Mouse (Mus musculus): ENCODE data around the gene Slc22a20.

Slc22a20 gene

GRCm38 (mm10) chr19:5986043-5986442 is at the start of gene Slc22a20:
TSS of gene Slc22a20 (minus strand) at chr19:5986143.
- no peak for DNase-seq (ENCODE audit: inconsistent ontology term)

GRCm38 (mm10) chr19:6030520-6031280 is 44.8 kb upstream of the Slc22a20 start:
- no peak for DNase-seq (ENCODE audit: inconsistent ontology term)

GRCm38 (mm10) chr19:6029426-6029825 is 43.5 kb upstream of the Slc22a20 start:
- DNase-seq (ENCODE audit: inconsistent ontology term), result no peak

- DNase-seq (ENCODE audit: inconsistent ontology term), result no peak
Observed at GRCm38 (mm10) chr19:6028991-6029390, 43.0 kb upstream of the Slc22a20 start.

- DNase-seq (ENCODE audit: inconsistent ontology term), result no peak
Observed at GRCm38 (mm10) chr19:6023930-6024329, 38.0 kb upstream of the Slc22a20 start.

- no peak for DNase-seq (ENCODE audit: inconsistent ontology term)
Observed at GRCm38 (mm10) chr19:6023059-6023458, 37.1 kb upstream of the Slc22a20 start.

GRCm38 (mm10) chr19:6020276-6020675 is 34.3 kb upstream of the Slc22a20 start:
- DNase-seq (ENCODE audit: inconsistent ontology term), result no peak

GRCm38 (mm10) chr19:6018142-6019089 is 32.5 kb upstream of the Slc22a20 start:
- DNase-seq (ENCODE audit: inconsistent ontology term), result peak; percentile 75

- no peak for DNase-seq (ENCODE audit: inconsistent ontology term)
Observed at GRCm38 (mm10) chr19:6016532-6016931, 30.6 kb upstream of the Slc22a20 start.

GRCm38 (mm10) chr19:6015511-6016315 is 29.8 kb upstream of the Slc22a20 start, which contains the start of gene Capn1:
TSS of gene Capn1 (minus strand) at chr19:6015897.
- peak; percentile 76 for DNase-seq (ENCODE audit: inconsistent ontology term)

GRCm38 (mm10) chr19:6014991-6015510 is 29.1 kb upstream of the Slc22a20 start:
- peak; percentile 82 for DNase-seq (ENCODE audit: inconsistent ontology term)

- DNase-seq (ENCODE audit: inconsistent ontology term), result no peak
Observed at GRCm38 (mm10) chr19:6013691-6014090, 27.7 kb upstream of the Slc22a20 start.

- no peak for DNase-seq (ENCODE audit: inconsistent ontology term)
Observed at GRCm38 (mm10) chr19:6009137-6009536, 23.2 kb upstream of the Slc22a20 start.

GRCm38 (mm10) chr19:6007013-6007412 is 21.1 kb upstream of the Slc22a20 start:
- DNase-seq (ENCODE audit: inconsistent ontology term), result no peak

- peak; percentile 64 for DNase-seq (ENCODE audit: inconsistent ontology term)
Observed at GRCm38 (mm10) chr19:6005541-6005940, 19.6 kb upstream of the Slc22a20 start.

- DNase-seq (ENCODE audit: inconsistent ontology term), result no peak
Observed at GRCm38 (mm10) chr19:5999969-6000368, 14.0 kb upstream of the Slc22a20 start.

GRCm38 (mm10) chr19:5998180-5998579 is 12.2 kb upstream of the Slc22a20 start:
- no peak for DNase-seq (ENCODE audit: inconsistent ontology term)

GRCm38 (mm10) chr19:5994711-5995110 is 8.8 kb upstream of the Slc22a20 start:
- DNase-seq (ENCODE audit: inconsistent ontology term), result no peak

GRCm38 (mm10) chr19:5992012-5992411 is 6.1 kb upstream of the Slc22a20 start:
- DNase-seq (ENCODE audit: inconsistent ontology term), result peak; percentile 16

- DNase-seq (ENCODE audit: inconsistent ontology term), result no peak
Observed at GRCm38 (mm10) chr19:5991467-5991866, 5.5 kb upstream of the Slc22a20 start.

- DNase-seq (ENCODE audit: inconsistent ontology term), result no peak
Observed at GRCm38 (mm10) chr19:5990921-5991320, 5.0 kb upstream of the Slc22a20 start.

Measured in Muller cell, postnatal 12 days (primary cell).